Mouse (Mus musculus): ENCODE data around the gene Nedd9.

- TF ChIP-seq TAL1 (conservative IDR thresholded peaks at IDR 0.05; ENCODE audit: low read depth, low read length) = no peak
- TF ChIP-seq POLR2AphosphoS5 (IDR thresholded peaks at IDR 0.05; ENCODE audit: insufficient replicate concordance, low read depth, low read length) = no peak
- no peak for TF ChIP-seq CTCF (IDR thresholded peaks at IDR 0.05; ENCODE audit: low read depth, low read length)
Measured at GRCm38 (mm10) chr13:41343163-41343886, 143.8 kb downstream of the Nedd9 start.
